Mouse (Mus musculus) urinary bladder, postnatal 25 days (tissue): ENCODE data around the gene Mrpl53.

Experiments
- DNase-seq: peaks from one replicate; pipeline ENCODE4 v3.0.0; 2022; ENCODE audit warnings: low spot score

Gene Mrpl53

DNA sequence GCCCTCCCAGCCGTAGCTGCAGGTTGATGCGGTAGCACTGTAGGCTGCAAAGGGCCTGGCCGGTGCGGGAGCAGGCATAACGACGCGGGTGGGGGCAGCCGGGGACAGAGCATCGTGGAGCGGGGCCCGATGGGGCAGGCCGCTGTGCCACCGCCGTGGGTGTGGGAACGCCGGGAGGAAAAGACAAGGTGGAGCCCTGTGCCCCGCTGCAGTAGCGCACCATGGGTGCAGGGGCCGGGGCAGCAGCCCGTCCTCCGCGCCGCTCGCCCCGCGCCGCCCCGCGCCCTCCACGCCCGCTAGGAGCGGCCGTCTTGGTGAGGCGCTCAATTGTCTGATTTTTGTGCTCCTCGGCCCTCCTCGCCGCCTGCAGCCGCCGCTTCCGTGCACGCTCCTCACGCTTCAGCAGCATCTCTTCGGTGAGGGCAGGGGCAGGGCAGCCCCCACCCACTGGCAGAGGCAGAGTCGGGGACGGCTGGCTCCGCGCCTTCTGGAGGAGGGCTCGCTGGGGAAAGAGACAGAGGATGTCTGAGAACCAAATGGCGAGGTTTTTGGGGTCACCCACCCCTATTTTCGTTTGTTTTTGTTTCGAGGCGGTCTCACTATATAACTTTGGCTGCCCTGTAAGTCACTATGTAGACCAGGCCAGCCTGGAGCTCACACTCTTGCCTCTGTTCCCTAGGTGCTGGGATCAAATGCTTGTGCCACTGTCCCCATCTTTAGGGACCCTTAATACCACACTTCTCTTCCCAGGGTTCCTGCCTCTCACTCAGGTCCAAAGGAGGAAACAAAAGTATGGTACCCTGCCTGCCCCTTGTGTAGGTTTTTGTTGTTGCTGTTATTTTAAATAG lies 13.2 kb downstream of the Mrpl53 start:
- no peak for DNase-seq

GRCm38 (mm10) chr6:83122961-83123360 lies 14.1 kb downstream of the Mrpl53 start:
- DNase-seq = no peak

GRCm38 (mm10) chr6:83124851-83125312 lies 16.0 kb downstream of the Mrpl53 start:
- peak; percentile 86 for DNase-seq

GRCm38 (mm10) chr6:83125331-83125730 lies 16.5 kb downstream of the Mrpl53 start, which contains the start of gene Ino80b:
Gene Ino80b, minus strand, starts transcription at chr6:83125431.
- DNase-seq = no peak

- no peak for DNase-seq
These were observed 18.6 kb downstream of the Mrpl53 start for GRCm38 (mm10) chr6:83127419-83127818.

DNA sequence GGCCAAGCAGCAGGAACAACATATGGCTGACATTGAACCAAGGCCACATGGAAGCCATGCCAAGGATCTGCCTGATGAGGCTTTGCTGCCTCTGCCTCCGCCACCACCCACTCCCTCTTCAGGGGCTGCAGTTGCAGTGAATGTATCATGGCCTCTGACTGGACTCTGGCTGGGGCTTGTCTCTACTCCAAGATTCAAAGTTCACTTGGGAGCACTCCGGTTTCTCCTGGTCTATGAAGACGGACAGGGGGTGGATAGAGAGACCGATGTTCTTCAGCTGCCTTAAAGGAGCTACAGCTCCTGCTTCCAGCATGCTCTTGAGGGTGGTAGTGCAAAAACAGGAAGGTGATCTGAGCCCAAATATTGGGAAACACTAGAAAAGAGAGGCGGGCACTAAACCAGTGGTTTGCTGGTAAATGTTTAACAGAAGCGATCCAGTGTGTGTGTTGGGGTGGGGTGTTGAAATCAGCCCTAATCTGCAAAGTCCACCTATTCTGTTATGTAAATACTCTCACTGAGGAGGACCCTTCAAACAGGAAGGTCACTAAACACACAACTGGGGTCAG lies 22.7 kb downstream of the Mrpl53 start:
- DNase-seq = no peak

GRCm38 (mm10) chr6:83132176-83132919 lies 23.5 kb downstream of the Mrpl53 start:
- DNase-seq = no peak

DNA sequence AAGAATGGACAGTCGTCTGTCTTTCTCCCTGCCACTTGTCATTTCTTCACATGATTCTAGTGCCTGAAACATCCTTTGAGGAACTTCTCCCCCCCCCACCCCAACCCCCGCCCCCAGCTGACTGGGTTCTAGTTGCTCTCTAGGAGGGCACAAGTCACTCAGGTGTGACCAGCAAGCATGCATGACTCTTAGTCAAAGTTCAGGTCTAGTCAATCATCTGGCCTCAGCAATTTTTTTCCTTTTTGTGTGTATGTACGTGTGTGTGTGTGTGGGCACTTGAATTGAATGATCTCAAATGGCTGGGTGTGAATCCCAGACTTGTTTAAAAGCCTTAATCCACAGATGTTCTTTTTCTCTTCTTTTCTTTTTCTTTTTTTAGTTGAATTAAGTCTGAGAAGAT lies 25.4 kb downstream of the Mrpl53 start:
- DNase-seq = no peak

- DNase-seq = no peak
These were observed 26.2 kb downstream of the Mrpl53 start, which contains the start of gene Rtkn for GRCm38 (mm10) chr6:83134951-83135513. Gene Rtkn, plus strand, starts transcription at chr6:83135463.

DNA sequence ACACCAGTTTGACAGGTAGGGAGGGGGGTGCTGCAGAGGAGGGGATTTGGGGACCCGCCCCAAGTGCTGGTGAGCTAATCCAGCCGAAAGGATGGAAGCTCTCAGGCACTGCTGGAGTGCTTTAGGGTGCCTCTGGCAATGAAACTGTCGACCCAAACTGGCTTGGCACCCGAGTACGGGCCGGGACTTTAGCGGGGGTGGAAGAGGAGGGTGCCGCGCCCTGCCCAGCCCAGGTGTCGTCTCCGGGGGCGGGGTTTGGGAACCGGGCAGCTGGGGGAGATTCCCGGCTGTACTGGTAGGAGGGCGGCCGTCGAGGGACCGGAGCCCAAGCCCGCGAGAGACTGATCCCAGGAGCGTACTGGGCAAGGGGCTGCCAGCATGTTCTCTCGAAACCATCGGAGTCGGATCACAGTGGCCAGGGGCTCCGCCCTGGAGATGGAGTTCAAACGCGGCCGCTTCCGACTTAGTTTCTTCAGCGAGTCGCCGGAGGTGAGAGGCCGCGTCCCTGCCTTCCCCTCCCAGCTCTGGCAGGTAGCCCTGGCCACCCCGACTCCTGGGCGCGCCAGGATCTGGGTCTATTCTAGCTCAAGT lies 26.8 kb downstream of the Mrpl53 start:
- DNase-seq = peak; percentile 41

DNA sequence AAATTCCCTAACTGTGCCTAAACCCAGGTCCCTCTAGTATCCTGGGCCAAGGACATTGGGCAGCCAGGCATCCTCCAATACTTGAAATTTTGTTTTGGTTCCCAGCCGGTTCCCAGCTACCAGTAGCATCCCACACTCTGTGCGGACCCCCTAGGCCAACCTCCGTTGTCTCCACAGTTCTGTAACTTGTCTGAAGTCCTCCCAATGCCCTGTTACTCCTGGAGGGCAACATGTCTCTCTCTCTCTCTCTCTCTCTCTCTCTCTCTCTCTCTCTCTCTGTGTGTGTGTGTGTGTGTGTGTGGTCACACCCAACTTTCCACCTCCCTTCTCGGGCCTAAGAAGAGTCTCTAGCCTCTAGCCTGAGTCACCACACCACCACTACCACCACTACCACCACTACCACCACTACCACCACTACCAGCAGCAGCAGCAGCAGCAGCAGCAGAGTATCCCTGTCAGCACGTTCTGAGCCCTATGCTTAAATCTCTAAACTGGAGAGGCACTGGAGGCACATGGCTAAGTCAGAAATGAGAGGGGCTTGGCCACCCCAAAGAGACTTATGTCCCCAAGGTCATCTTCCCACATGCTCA lies 27.5 kb downstream of the Mrpl53 start:
- no peak for DNase-seq

GRCm38 (mm10) chr6:83136881-83137575 lies 28.2 kb downstream of the Mrpl53 start:
- peak; percentile 54 for DNase-seq

DNA sequence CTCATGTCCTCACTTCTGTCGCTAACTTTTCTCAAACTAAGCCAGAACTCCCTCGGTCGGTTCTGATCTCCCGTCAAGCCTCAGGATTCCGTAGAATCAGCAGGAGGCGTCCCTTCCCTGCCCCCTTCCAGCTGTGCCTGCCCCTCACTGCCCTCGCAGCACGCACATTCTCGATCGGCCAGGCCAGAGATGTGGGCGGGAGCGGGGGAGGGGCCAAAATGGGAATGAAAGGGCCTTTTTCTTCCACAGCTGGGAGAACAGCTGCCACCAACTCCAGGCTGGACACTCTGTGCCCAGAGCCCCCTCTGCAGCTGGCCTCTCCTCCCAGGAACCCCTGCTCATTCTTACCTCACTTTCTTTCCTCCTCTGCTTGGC lies 28.7 kb downstream of the Mrpl53 start:
- DNase-seq = peak; percentile 73

DNA sequence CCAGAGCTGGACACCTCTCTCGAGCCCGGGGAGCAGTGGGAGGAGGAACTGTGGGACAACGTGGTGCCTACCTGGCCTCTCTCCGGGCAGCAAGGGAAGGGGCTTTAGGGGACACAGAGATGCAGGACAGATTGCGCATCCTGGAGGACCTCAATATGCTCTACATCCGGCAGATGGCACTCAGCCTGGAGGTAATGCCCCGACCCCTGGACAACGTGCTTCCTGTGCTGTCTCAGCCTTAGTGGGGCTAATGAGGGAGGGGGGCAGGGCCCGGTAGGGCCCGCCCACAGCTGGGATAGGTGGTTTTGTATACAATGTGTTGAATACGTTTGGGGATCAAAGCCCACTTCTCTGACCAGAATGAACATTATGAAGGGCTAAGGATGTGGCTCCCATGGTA lies 29.2 kb downstream of the Mrpl53 start:
- DNase-seq = no peak

DNA sequence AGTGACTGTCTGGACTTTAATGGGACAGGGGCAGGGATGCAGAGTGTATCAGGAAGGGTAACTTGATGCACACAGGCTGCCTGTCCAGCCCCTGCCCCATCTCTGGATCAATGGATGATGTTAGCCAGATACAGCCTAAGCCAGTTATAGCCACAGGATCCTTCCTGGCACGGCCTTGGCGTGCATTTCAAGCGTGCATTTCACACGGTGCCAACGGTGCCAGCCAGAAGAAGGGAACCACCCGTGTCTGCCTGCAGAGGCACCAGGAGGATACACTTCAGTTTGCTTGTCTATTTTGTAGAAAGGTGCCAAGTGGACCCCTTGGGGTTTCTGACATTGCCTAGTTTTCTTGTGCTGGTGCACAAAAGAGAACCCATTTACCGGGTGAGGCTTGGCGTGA lies 31.2 kb downstream of the Mrpl53 start:
- DNase-seq = no peak

DNA sequence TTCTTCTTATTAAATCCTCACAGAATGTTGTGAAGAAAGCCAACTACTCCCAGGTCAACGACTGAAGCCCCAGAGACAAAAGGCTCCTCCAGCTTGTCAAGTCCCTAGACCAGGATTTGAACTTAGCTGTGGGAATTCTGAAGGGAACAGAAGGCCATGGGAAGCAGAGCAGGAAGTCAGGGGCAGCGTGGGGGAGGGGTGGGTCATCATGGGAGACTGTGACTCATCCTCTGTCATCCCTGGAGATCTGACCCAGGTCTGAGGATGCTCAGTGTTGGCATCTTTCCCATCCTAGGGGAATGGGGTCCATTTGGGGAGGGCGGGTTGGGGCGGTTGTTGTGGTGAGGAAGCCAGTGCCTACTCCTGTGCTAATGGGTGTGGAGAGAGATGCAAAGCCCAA lies 32.8 kb downstream of the Mrpl53 start:
- no peak for DNase-seq

- DNase-seq = no peak
These were observed 33.4 kb downstream of the Mrpl53 start for GRCm38 (mm10) chr6:83142211-83142731.

DNA sequence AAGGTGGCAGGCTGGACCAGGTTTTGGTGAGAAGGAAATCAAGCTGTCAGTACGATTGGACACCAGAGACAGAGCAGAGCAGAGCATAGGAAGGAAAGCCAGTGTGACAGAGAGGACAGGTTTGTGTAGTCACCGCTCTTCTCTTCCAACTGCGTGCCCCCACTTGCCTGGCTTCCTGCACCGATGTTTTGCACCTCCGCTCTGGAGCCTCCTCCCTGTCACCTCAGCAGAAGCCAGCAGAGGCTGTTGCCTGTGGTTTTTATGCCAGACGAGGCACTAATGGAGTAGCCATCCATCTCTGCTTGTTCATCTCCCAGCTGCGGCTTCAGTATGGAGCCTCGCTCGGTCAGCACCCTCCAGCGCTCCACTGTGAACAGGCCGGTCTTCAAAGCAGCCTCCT lies 34.0 kb downstream of the Mrpl53 start:
- DNase-seq = no peak

- no peak for DNase-seq
These were observed 36.4 kb downstream of the Mrpl53 start for GRCm38 (mm10) chr6:83145209-83145608.

DNA sequence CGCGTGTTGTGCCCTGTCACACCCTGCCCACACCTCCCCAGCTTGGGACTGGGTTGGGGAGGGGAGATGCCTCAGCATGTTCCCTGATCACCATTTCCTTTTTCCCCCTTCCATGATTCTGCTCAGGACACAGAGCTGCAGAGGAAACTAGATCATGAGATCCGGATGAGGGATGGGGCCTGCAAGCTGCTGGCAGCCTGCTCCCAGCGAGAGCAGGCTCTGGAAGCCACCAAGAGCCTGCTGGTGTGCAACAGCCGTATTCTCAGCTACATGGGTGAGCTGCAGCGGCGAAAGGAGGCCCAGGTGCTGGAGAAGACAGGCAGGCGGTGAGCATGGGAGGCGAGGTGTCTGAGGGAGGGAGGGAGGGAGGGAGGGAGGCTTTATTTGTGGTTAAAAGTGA lies 37.0 kb downstream of the Mrpl53 start:
- DNase-seq = no peak

- no peak for DNase-seq
These were observed 38.4 kb downstream of the Mrpl53 start for GRCm38 (mm10) chr6:83147280-83147679.
